Mouse (Mus musculus): Measurements from ENCODE around the gene A130010J15Rik. TPM values are rescaled to one million over a fixed set of nuclear protein-coding genes. Genes with fewer than 3 reads are reported as not detected.

The A130010J15Rik gene
- 1 to 10 TPM; 6.7 to 7.3 TPM for total RNA-seq (2021)
- long read RNA-seq, transcript A130010J15Rik-201 (2 exons, 2,257 nt), result major isoform, 8 of 11 reads
- long read RNA-seq, partial matches to known transcripts, result 0 of 11 reads
- long read RNA-seq, other reads (novel, unspliced or antisense), result 1 of 11 reads

GRCm38 (mm10) chr1:193167746-193168145, at the start of gene A130010J15Rik:
Gene A130010J15Rik (plus strand): TSS chr1:193168046.
- no peak for DNase-seq (ENCODE audit: low spot score in 2 of 2)

GRCm38 (mm10) chr1:193122793-193123192, 45.1 kb upstream of the A130010J15Rik start:
- DNase-seq (ENCODE audit: low spot score in 2 of 2), result no peak

- DNase-seq (ENCODE audit: low spot score in 2 of 2), result no peak
Measured at GRCm38 (mm10) chr1:193123290-193123689, 44.6 kb upstream of the A130010J15Rik start.

GRCm38 (mm10) chr1:193125835-193126234, 42.0 kb upstream of the A130010J15Rik start:
- DNase-seq (ENCODE audit: low spot score in 2 of 2), result no peak

GRCm38 (mm10) chr1:193128055-193128454, 39.8 kb upstream of the A130010J15Rik start:
- DNase-seq (ENCODE audit: low spot score in 2 of 2), result no peak

- DNase-seq (ENCODE audit: low spot score in 2 of 2), result no peak
Measured at GRCm38 (mm10) chr1:193129321-193129720, 38.5 kb upstream of the A130010J15Rik start.

- DNase-seq (ENCODE audit: low spot score in 2 of 2), result peak; percentile 98 to 99
Measured at GRCm38 (mm10) chr1:193129786-193130455, 37.9 kb upstream of the A130010J15Rik start, which contains the start of gene Diexf. Gene Diexf (minus strand): TSS chr1:193130272.

- DNase-seq (ENCODE audit: low spot score in 2 of 2), result no peak
Measured at GRCm38 (mm10) chr1:193130456-193130825, 37.4 kb upstream of the A130010J15Rik start.

GRCm38 (mm10) chr1:193130839-193131238, 37.0 kb upstream of the A130010J15Rik start:
- DNase-seq (ENCODE audit: low spot score in 2 of 2), result no peak

- DNase-seq (ENCODE audit: low spot score in 2 of 2), result no peak
Measured at GRCm38 (mm10) chr1:193131311-193131948, 36.4 kb upstream of the A130010J15Rik start.

- no peak for DNase-seq (ENCODE audit: low spot score in 2 of 2)
Measured at GRCm38 (mm10) chr1:193132385-193132784, 35.5 kb upstream of the A130010J15Rik start.

- DNase-seq (ENCODE audit: low spot score in 2 of 2), result no peak
Measured at GRCm38 (mm10) chr1:193133726-193134125, 34.1 kb upstream of the A130010J15Rik start.

- DNase-seq (ENCODE audit: low spot score in 2 of 2), result no peak
Measured at GRCm38 (mm10) chr1:193138087-193138486, 29.8 kb upstream of the A130010J15Rik start.

- no peak for DNase-seq (ENCODE audit: low spot score in 2 of 2)
Measured at GRCm38 (mm10) chr1:193138669-193139068, 29.2 kb upstream of the A130010J15Rik start.

GRCm38 (mm10) chr1:193141118-193141517, 26.7 kb upstream of the A130010J15Rik start:
- DNase-seq (ENCODE audit: low spot score in 2 of 2), result no peak

- DNase-seq (ENCODE audit: low spot score in 2 of 2), result no peak
Measured at GRCm38 (mm10) chr1:193142517-193143062, 25.3 kb upstream of the A130010J15Rik start.

- no peak for DNase-seq (ENCODE audit: low spot score in 2 of 2)
Measured at GRCm38 (mm10) chr1:193144516-193144915, 23.3 kb upstream of the A130010J15Rik start.

GRCm38 (mm10) chr1:193145101-193145500, 22.7 kb upstream of the A130010J15Rik start:
- DNase-seq (ENCODE audit: low spot score in 2 of 2), result no peak

- DNase-seq (ENCODE audit: low spot score in 2 of 2), result no peak
Measured at GRCm38 (mm10) chr1:193146416-193146815, 21.4 kb upstream of the A130010J15Rik start.

- no peak for DNase-seq (ENCODE audit: low spot score in 2 of 2)
Measured at GRCm38 (mm10) chr1:193149231-193149630, 18.6 kb upstream of the A130010J15Rik start.

GRCm38 (mm10) chr1:193151134-193151533, 16.7 kb upstream of the A130010J15Rik start:
- peak in 1 of 2 experiments; percentile 34 for DNase-seq (ENCODE audit: low spot score in 2 of 2)

- DNase-seq (ENCODE audit: low spot score in 2 of 2), result no peak
Measured at GRCm38 (mm10) chr1:193152872-193153271, 15.0 kb upstream of the A130010J15Rik start, which contains the start of gene Irf6. Gene Irf6 (plus strand): TSS chr1:193153111.
